Mouse (Mus musculus) cerebellum, adult 2 months (tissue): ENCODE measurements around the gene Topbp1.

Experiments used
- CTCF ChIP-seq: fragments of 200-500 bp; IDR thresholded peaks from 2 replicates; pipeline ENCODE4 v1.5.1; 2011; ENCODE audit warnings: low read depth, mild to moderate bottlenecking, control low read depth, low read length, moderate library complexity, borderline replicate concordance; ENCODE audit not compliant: insufficient read depth
- POLR2A ChIP-seq: fragments of 200-500 bp; IDR thresholded peaks from 2 replicates; pipeline ENCODE4 v1.6.1; 2011; ENCODE audit warnings: low read length, control low read depth, borderline replicate concordance; ENCODE audit not compliant: insufficient read depth

DNA sequence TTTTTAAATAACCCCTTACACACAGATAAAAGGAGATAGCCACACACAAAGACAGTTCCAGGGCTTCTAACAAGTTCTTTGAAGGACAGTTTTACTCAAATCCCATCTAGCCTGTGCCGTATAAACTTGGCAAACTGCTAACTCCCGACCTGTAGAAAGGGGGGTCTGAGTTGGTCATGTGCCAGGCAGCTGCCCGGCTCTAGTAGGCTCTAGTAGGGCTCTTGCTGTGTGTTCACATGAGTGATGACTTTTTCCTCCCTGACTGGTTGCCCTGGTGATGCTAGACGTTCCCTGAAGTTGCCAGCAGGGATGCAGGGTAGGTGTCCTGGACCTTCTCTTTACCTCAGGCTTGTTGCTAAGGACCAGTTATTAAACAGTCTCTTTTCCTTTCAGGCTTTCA lies 33.9 kb upstream of the Topbp1 start:
- TF ChIP-seq CTCF = no peak
- no peak for TF ChIP-seq POLR2A
